Mouse (Mus musculus): ENCODE measurements around the gene H1foo. TPM values are rescaled to one million over a fixed set of nuclear protein-coding genes. Genes with fewer than 3 reads are reported as not detected.

Gene H1foo
- not detected in 2 replicates for polyA plus RNA-seq (2014; fragmentation: Nextera tagmentation; extraction: Ambion mirVana)

- Histone ChIP-seq H3K9me3 (ENCODE audit: control insufficient read depth, low read length) (no peaks in the 10 kb centered on the region), H3K4me1 (replicated peaks; ENCODE audit: control insufficient read depth, insufficient read depth, low read length) (no peaks in the 10 kb centered on the region), H3K4me3 (ENCODE audit: low read depth, low read length) (no peak within 1 kb of the TSS), H3K4me2 (replicated peaks; ENCODE audit: low read depth, low read length) (no peak within 1 kb of the TSS), H3K36me3 (ENCODE audit: control insufficient read depth, insufficient read depth, low read length) (no peaks in the 10 kb centered on the region), H3K27me3 (ENCODE audit: control insufficient read depth, insufficient read depth, low read length) (no peaks in the 10 kb centered on the region), H3K27ac (ENCODE audit: low read depth, low read length) (no peak within 1 kb of the TSS), H3K9ac (ENCODE audit: low read depth, low read length) (no peak within 1 kb of the TSS)
- ATAC-seq (ENCODE audit: low FRiP score) = no peak
- no peak for DNase-seq (ENCODE audit: low spot score)
- 87% methylated on average over 5 of the region's 5 CpGs for WGBS
Measured at GRCm38 (mm10) chr6:115944638-115945037, at the start of gene H1foo. Gene H1foo (plus strand): TSS chr6:115944938.

GRCm38 (mm10) chr6:115896346-115896745 lies 48.4 kb upstream of the H1foo start:
- WGBS = 36% methylated on average over 1 of the region's 1 CpGs
- no peak for DNase-seq (ENCODE audit: low spot score)

GRCm38 (mm10) chr6:115897117-115897516 lies 47.6 kb upstream of the H1foo start:
- WGBS = 80% methylated on average over 4 of the region's 4 CpGs
- DNase-seq (ENCODE audit: low spot score) = no peak
- H3K36me3 ChIP-seq (ENCODE audit: control insufficient read depth, insufficient read depth, low read length) = 0 out of 2 replicates have a peak, but pooled peaks cover 3% of the 10 kb centered on the region

More at GRCm38 (mm10) chr6:115896346-115896745, 48.4 kb upstream of the H1foo start:
- Histone ChIP-seq H3K27ac (ENCODE audit: low read depth, low read length) (no peak overlapping the region), H3K27me3 (ENCODE audit: control insufficient read depth, insufficient read depth, low read length) (no peaks in the 10 kb centered on the region), H3K36me3 (ENCODE audit: control insufficient read depth, insufficient read depth, low read length) (0 out of 2 replicates have a peak, but pooled peaks cover 3% of the 10 kb centered on the region), H3K4me1 (replicated peaks; ENCODE audit: control insufficient read depth, insufficient read depth, low read length) (no peaks in the 10 kb centered on the region), H3K9me3 (ENCODE audit: control insufficient read depth, low read length) (no peaks in the 10 kb centered on the region), H3K4me2 (replicated peaks; ENCODE audit: low read depth, low read length) (no peak overlapping the region), H3K4me3 (ENCODE audit: low read depth, low read length) (no peak overlapping the region), H3K9ac (ENCODE audit: low read depth, low read length) (no peak overlapping the region)
- no peak for ATAC-seq (ENCODE audit: low FRiP score)

GRCm38 (mm10) chr6:115897926-115898520 lies 46.7 kb upstream of the H1foo start:
- Histone ChIP-seq H3K27ac (ENCODE audit: low read depth, low read length) (no peak overlapping the region), H3K4me3 (ENCODE audit: low read depth, low read length) (no peak overlapping the region), H3K4me1 (replicated peaks; ENCODE audit: control insufficient read depth, insufficient read depth, low read length) (no peaks in the 10 kb centered on the region), H3K9me3 (ENCODE audit: control insufficient read depth, low read length) (no peaks in the 10 kb centered on the region), H3K4me2 (replicated peaks; ENCODE audit: low read depth, low read length) (no peak overlapping the region), H3K9ac (ENCODE audit: low read depth, low read length) (no peak overlapping the region), H3K27me3 (ENCODE audit: control insufficient read depth, insufficient read depth, low read length) (no peaks in the 10 kb centered on the region), H3K36me3 (ENCODE audit: control insufficient read depth, insufficient read depth, low read length) (no peaks in the 10 kb centered on the region)
- ATAC-seq (ENCODE audit: low FRiP score) = no peak
- DNase-seq (ENCODE audit: low spot score) = no peak
- 82% methylated on average over 7 of the region's 7 CpGs for WGBS

More at GRCm38 (mm10) chr6:115897117-115897516, 47.6 kb upstream of the H1foo start:
- Histone ChIP-seq H3K9me3 (ENCODE audit: control insufficient read depth, low read length) (no peaks in the 10 kb centered on the region), H3K27ac (ENCODE audit: low read depth, low read length) (no peak overlapping the region), H3K9ac (ENCODE audit: low read depth, low read length) (no peak overlapping the region), H3K27me3 (ENCODE audit: control insufficient read depth, insufficient read depth, low read length) (no peaks in the 10 kb centered on the region), H3K4me3 (ENCODE audit: low read depth, low read length) (no peak overlapping the region), H3K4me2 (replicated peaks; ENCODE audit: low read depth, low read length) (no peak overlapping the region), H3K4me1 (replicated peaks; ENCODE audit: control insufficient read depth, insufficient read depth, low read length) (no peaks in the 10 kb centered on the region)
- no peak for ATAC-seq (ENCODE audit: low FRiP score)

- Histone ChIP-seq H3K4me2 (replicated peaks; ENCODE audit: low read depth, low read length) (no peak overlapping the region), H3K4me3 (ENCODE audit: low read depth, low read length) (no peak overlapping the region), H3K27me3 (ENCODE audit: control insufficient read depth, insufficient read depth, low read length) (no peaks in the 10 kb centered on the region), H3K9ac (ENCODE audit: low read depth, low read length) (no peak overlapping the region), H3K4me1 (replicated peaks; ENCODE audit: control insufficient read depth, insufficient read depth, low read length) (no peaks in the 10 kb centered on the region), H3K9me3 (ENCODE audit: control insufficient read depth, low read length) (no peaks in the 10 kb centered on the region), H3K27ac (ENCODE audit: low read depth, low read length) (no peak overlapping the region), H3K36me3 (ENCODE audit: control insufficient read depth, insufficient read depth, low read length) (no peaks in the 10 kb centered on the region)
- ATAC-seq (ENCODE audit: low FRiP score) = 0 out of 2 replicates have a peak, but pooled peaks have one; percentile 57
- DNase-seq (ENCODE audit: low spot score) = peak; percentile 69
- 35% methylated on average over 3 of the region's 3 CpGs for WGBS
Measured at GRCm38 (mm10) chr6:115901062-115901461, 43.7 kb upstream of the H1foo start.

GRCm38 (mm10) chr6:115901489-115901931 lies 43.2 kb upstream of the H1foo start:
- DNase-seq (ENCODE audit: low spot score) = no peak
- H3K4me2 ChIP-seq (replicated peaks; ENCODE audit: low read depth, low read length) = no peak overlapping the region
- ATAC-seq (ENCODE audit: low FRiP score) = no peak
- no peaks in the 10 kb centered on the region for H3K27me3 ChIP-seq (ENCODE audit: control insufficient read depth, insufficient read depth, low read length)
- H3K27ac ChIP-seq (ENCODE audit: low read depth, low read length) = no peak overlapping the region
- H3K4me1 ChIP-seq (replicated peaks; ENCODE audit: control insufficient read depth, insufficient read depth, low read length) = no peaks in the 10 kb centered on the region
- 75% methylated on average over 8 of the region's 8 CpGs for WGBS
- H3K9me3 ChIP-seq (ENCODE audit: control insufficient read depth, low read length) = no peaks in the 10 kb centered on the region
- H3K4me3 ChIP-seq (ENCODE audit: low read depth, low read length) = no peak overlapping the region
- H3K36me3 ChIP-seq (ENCODE audit: control insufficient read depth, insufficient read depth, low read length) = no peaks in the 10 kb centered on the region
- H3K9ac ChIP-seq (ENCODE audit: low read depth, low read length) = no peak overlapping the region

GRCm38 (mm10) chr6:115902545-115902944 lies 42.2 kb upstream of the H1foo start:
- no peaks in the 10 kb centered on the region; the same call in 1 of the 2 replicates for H3K36me3 ChIP-seq (ENCODE audit: control insufficient read depth, insufficient read depth, low read length)
- H3K27ac ChIP-seq (ENCODE audit: low read depth, low read length) = no peak overlapping the region
- DNase-seq (ENCODE audit: low spot score) (no peak), ATAC-seq (ENCODE audit: low FRiP score) (no peak)
- H3K4me3 ChIP-seq (ENCODE audit: low read depth, low read length) = no peak overlapping the region
- 83% methylated on average over 3 of the region's 3 CpGs for whole genome bisulfite sequencing
- no peaks in the 10 kb centered on the region for H3K9me3 ChIP-seq (ENCODE audit: control insufficient read depth, low read length)
- H3K4me2 ChIP-seq (replicated peaks; ENCODE audit: low read depth, low read length) = no peak overlapping the region
- no peaks in the 10 kb centered on the region for H3K4me1 ChIP-seq (replicated peaks; ENCODE audit: control insufficient read depth, insufficient read depth, low read length)
- no peaks in the 10 kb centered on the region for H3K27me3 ChIP-seq (ENCODE audit: control insufficient read depth, insufficient read depth, low read length)
- H3K9ac ChIP-seq (ENCODE audit: low read depth, low read length) = no peak overlapping the region

- Histone ChIP-seq H3K27ac (ENCODE audit: low read depth, low read length) (no peak overlapping the region), H3K4me1 (replicated peaks; ENCODE audit: control insufficient read depth, insufficient read depth, low read length) (no peaks in the 10 kb centered on the region), H3K36me3 (ENCODE audit: control insufficient read depth, insufficient read depth, low read length) (no peaks in the 10 kb centered on the region; the same call in 1 of the 2 replicates), H3K9ac (ENCODE audit: low read depth, low read length) (no peak overlapping the region), H3K4me3 (ENCODE audit: low read depth, low read length) (no peak overlapping the region), H3K9me3 (ENCODE audit: control insufficient read depth, low read length) (no peaks in the 10 kb centered on the region), H3K4me2 (replicated peaks; ENCODE audit: low read depth, low read length) (no peak overlapping the region), H3K27me3 (ENCODE audit: control insufficient read depth, insufficient read depth, low read length) (no peaks in the 10 kb centered on the region)
- ATAC-seq (ENCODE audit: low FRiP score) (no peak), DNase-seq (ENCODE audit: low spot score) (no peak)
- WGBS = 90% methylated on average over 6 of the region's 6 CpGs
Measured at GRCm38 (mm10) chr6:115905568-115905967, 39.2 kb upstream of the H1foo start.

- no peak for DNase-seq (ENCODE audit: low spot score)
- H3K27ac ChIP-seq (ENCODE audit: low read depth, low read length) = no peak overlapping the region
Measured at GRCm38 (mm10) chr6:115906455-115906854, 38.3 kb upstream of the H1foo start.

More at GRCm38 (mm10) chr6:115906455-115906854, 38.3 kb upstream of the H1foo start:
- no peak overlapping the region for H3K4me3 ChIP-seq (ENCODE audit: low read depth, low read length)
- H3K4me2 ChIP-seq (replicated peaks; ENCODE audit: low read depth, low read length) = no peak overlapping the region
- H3K9me3 ChIP-seq (ENCODE audit: control insufficient read depth, low read length) = no peaks in the 10 kb centered on the region
- ATAC-seq (ENCODE audit: low FRiP score) = no peak
- no peaks in the 10 kb centered on the region; the same call in 1 of the 2 replicates for H3K36me3 ChIP-seq (ENCODE audit: control insufficient read depth, insufficient read depth, low read length)
- H3K27me3 ChIP-seq (ENCODE audit: control insufficient read depth, insufficient read depth, low read length) = no peaks in the 10 kb centered on the region
- no peaks in the 10 kb centered on the region for H3K4me1 ChIP-seq (replicated peaks; ENCODE audit: control insufficient read depth, insufficient read depth, low read length)
- WGBS = 93% methylated on average over 1 of the region's 1 CpGs
- no peak overlapping the region for H3K9ac ChIP-seq (ENCODE audit: low read depth, low read length)

Measured in hindbrain, embryonic 11.5 days (tissue).